Mouse (Mus musculus): ENCODE measurements around the gene Rpgr. TPM values are rescaled to one million over a fixed set of nuclear protein-coding genes. Genes with fewer than 3 reads are reported as not detected.

The Rpgr gene
- polyA plus RNA-seq (2021; fragmentation: Nextera tagmentation) = 7.6 and 9.2 TPM in 2 replicates
- long read RNA-seq, experiment 1, transcript Rpgr-203 (17 exons, 2,926 nt) = major isoform, 54 of 135 reads
- long read RNA-seq, experiment 1, transcript Rpgr-205 (17 exons, 2,739 nt) = minor isoform, 16 of 135 reads
- long read RNA-seq, experiment 1, partial matches to known transcripts = 9 of 135 reads
- long read RNA-seq, experiment 1, other reads (novel, unspliced or antisense) = 54 of 135 reads
- long read RNA-seq, experiment 2, transcript Rpgr-203 (17 exons, 2,926 nt) = major isoform, 5 of 16 reads
- long read RNA-seq, experiment 2, partial matches to known transcripts = 3 of 16 reads
- long read RNA-seq, experiment 2, other reads (novel, unspliced or antisense) = 6 of 16 reads

DNA sequence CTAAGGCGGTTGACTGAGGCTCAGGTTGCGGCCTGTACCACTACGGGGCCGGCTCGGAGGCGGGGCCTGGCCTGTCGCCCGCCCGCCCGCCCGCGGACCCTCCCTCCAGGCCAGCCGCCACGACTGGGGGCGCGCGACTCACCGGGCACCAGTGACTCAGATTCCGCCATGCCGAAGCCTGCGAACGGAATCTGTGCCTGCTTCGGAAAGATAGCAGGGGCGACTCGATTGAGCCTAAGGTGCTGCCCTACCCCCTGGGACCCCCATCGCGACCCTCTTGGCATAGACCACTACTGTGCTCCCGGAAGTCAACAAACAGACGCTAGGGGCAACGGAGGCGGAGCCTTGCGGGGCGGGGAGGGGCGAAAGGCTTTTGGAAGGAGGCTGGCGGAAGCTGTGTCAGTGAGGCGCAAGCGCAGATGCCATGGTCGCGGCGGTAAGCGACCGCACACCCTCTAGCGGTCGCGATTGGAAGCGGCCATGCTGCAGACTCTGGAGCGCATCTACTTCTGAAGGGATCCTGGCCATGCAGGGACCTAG lies at the start of gene Rpgr:
Gene Rpgr, minus strand, starts transcription at position 511 of the 540 bp plus-strand sequence.

GRCm38 (mm10) chrX:10251852-10252504 lies 35.3 kb upstream of the Rpgr start, which contains the start of gene Otc:
TSS of gene Otc (plus strand) at chrX:10252305.

GRCm38 (mm10) chrX:10117065-10117719 lies 99.5 kb downstream of the Rpgr start, which contains the start of gene Srpx:
TSS of gene Srpx (minus strand) at chrX:10117709.

Other genes starting within 250 kb of the Rpgr start
- gene Srpx, start 99.2 kb downstream of the Rpgr start, polyA plus RNA-seq (2021; fragmentation: Nextera tagmentation) = 0.26 and 0.55 TPM in 2 replicates
- gene Otc, start 35.4 kb upstream of the Rpgr start, polyA plus RNA-seq (2021; fragmentation: Nextera tagmentation) = not detected in 2 replicates

Measured in left cerebral cortex, adult 6 months (tissue).